Mouse (Mus musculus) heart, adult 2 months (tissue): Measurements from ENCODE around the gene Cd109.

ENCODE experiments used
- CTCF ChIP-seq: fragments of 200-600 bp; IDR thresholded peaks from 2 replicates; pipeline ENCODE4 v1.8.1; 2022; ENCODE audit warnings: antibody characterized with exemption, mild to moderate bottlenecking, moderate library complexity
- POLR2A ChIP-seq: fragments of 200-500 bp; IDR thresholded peaks from 2 replicates; pipeline ENCODE4 v1.6.1; 2011; ENCODE audit warnings: mild to moderate bottlenecking, low read depth, low read length, control low read depth; ENCODE audit not compliant: insufficient read depth

DNA sequence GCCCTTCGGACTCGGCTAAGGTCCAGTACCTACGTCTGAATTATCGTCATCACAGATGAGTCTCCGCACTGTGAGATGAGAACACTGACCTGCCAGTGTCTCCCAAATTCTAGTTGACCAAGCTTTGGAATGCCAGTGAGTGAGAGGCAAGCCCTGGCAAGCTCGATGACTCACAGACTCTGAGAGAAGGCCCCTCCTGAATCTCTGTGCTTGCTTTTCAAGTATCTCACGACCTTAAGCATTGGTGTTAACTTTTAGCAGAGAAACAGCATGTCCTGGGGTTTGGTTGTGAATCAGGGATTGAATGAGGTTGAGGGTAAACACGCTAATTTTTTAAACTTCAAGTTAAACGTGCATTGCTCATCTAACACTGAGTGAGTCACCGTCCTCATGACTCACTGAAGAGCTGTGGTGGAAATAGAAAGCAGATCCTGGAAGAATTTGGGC, 8.0 kb downstream of the Cd109 start:
- TF ChIP-seq POLR2A, result no peak
- no peak for TF ChIP-seq CTCF
